Mouse (Mus musculus): ENCODE measurements at regions not wholly inside any gene's neighbourhood (a gene's known extent, or its start where the extent isn't known, plus 50 kb on each side); places are given as distances from the start of the nearest gene placed in this dataset.

DNA sequence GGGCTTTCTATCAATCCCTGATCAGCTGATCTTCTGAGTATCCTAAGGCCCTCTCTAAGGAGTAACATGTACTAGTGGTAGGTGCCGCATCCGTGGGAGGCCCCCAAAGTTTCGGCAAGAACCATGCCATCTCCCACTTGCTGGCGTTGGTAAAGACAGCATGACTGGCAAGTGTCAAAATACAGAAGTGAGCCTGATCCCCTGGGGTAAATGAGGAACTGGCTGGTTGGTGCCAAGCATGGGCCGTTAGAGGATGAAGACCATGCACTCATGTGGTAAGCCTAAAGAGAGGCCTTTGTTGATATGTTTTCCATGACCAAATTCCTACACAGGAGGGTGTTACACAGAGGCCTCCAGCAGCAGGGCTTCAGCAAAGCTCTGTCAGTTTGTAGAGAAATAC is 161.9 kb upstream of the Irf2bp2 start:
- Histone ChIP-seq H3K9ac (no peak overlapping the region), H3K4me3 (no peak overlapping the region), H3K4me1 (peaks cover 19% of the 10 kb centered on the region), H3K27ac (no peak overlapping the region), H3K4me2 (no peak overlapping the region), H3K27me3 (no peaks in the 10 kb centered on the region), H3K9me3 (replicated peaks) (no peaks in the 10 kb centered on the region), H3K36me3 (ENCODE audit: poor library complexity, severe bottlenecking) (no peaks in the 10 kb centered on the region)
- 88% methylated on average over 5 of the region's 5 CpGs for WGBS
- no peak for ATAC-seq

DNA sequence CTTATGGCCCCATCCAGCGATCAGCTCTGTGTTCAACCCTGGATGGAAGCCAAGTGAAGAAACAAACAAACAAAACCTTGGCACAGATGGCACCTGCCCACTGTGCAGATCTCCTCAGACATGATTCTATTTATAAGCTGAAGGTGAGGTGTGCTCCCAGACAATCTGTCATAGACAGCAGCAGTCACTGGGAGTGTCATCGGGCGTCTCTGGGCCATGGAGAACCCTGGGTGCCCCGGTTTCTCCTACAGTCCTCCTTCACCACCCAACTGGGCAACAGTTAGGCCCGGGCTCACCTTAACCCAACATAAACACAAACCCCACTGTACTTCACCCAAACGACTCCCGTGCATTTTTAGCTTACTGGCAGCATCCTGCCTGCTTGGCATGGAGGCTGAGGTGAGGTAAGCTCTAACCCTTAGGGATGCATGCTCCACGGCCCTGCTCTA is 160.6 kb upstream of the Irf2bp2 start:
- H3K4me2 ChIP-seq, result no peak overlapping the region
- H3K4me3 ChIP-seq, result no peak overlapping the region
- no peak overlapping the region for H3K9ac ChIP-seq
- H3K27ac ChIP-seq, result 0 out of 2 replicates have a peak overlapping the region, but pooled peaks have one; percentile 59
- H3K36me3 ChIP-seq (ENCODE audit: poor library complexity, severe bottlenecking), result no peaks in the 10 kb centered on the region
- H3K27me3 ChIP-seq, result no peaks in the 10 kb centered on the region
- WGBS, result 85% methylated on average over 8 of the region's 8 CpGs
- ATAC-seq, result no peak
- no peaks in the 10 kb centered on the region for H3K9me3 ChIP-seq (replicated peaks)
- peaks cover 19% of the 10 kb centered on the region for H3K4me1 ChIP-seq

DNA sequence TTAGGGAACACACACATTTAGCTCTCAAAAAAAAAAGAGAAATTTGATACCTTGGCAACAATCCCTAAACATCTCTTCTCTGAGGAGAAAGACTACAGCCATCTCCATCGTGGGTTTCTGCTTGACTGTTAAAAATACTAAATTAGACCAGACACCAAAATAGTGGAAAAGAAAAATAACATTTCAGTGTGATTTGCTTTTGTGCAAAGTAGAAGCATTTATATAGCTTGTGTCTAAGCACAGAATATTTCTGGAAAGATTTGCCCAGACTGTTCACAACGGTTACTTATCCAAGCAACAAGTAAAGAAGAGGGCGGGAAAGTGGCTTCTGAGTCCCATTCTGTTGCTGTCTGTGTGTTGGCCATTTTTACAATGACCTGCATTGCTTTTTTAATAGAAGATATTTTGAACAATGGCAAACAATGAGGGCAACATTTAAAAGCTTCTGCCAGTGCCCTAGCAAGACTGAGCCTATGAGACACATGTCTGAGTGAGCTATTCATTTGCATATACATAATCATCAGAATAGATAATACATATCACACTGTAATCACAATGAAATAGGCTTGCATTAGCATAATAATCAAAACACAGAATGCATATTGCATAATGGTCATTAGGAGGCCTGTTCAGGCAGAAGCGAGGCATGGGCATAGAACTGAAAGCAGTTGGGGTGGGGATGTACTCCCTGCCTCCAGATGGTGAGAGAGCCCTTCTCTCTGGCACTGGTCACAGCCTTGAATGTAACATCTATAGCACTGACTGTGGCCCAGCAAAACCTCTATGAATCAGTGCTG is 159.5 kb upstream of the Irf2bp2 start:
- H3K27ac ChIP-seq, result peak overlapping the region; percentile 59
- no peak overlapping the region for H3K9ac ChIP-seq
- no peak overlapping the region for H3K4me3 ChIP-seq
- H3K27me3 ChIP-seq, result no peaks in the 10 kb centered on the region
- no peak overlapping the region for H3K4me2 ChIP-seq
- 52% methylated on average over 4 of the region's 4 CpGs for whole genome bisulfite sequencing
- H3K4me1 ChIP-seq, result peaks cover 19% of the 10 kb centered on the region
- H3K9me3 ChIP-seq (replicated peaks), result no peaks in the 10 kb centered on the region
- H3K36me3 ChIP-seq (ENCODE audit: poor library complexity, severe bottlenecking), result no peaks in the 10 kb centered on the region
- ATAC-seq, result peak; percentile 90

DNA sequence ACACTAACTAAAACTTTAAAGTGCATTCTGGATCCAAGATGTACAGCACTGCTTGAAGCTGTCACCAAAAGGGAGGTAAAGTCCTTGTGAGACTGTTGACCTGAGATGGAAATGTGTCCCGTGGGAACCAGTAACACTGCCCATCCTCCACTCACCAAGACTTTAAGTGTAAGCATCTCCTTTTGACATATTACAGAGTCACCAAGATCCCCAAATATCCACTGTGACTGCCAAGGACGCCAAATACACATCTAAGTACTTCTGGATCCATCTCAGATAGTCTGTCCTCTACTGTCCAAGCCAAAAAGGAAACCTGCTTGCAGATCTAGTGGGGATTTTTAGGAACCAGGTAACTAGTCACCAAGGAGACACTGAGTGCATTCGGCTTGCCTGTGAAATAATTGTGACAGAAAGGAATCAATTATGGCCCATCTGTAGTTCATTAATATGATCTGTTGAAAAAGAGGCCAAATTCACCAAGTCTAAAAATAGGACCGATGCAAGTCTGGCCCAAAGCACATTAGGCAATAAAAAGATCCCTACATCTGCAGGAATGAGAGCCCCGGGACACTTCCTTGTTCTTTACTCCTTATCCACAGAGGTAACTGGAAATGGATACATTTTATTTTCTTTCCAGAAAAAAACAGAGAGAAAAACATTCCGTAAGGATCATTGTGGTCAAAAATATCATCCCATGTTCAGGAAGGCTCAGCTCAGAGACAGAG is 157.8 kb upstream of the Irf2bp2 start:
- H3K4me2 ChIP-seq, result no peak overlapping the region
- no peak overlapping the region for H3K9ac ChIP-seq
- H3K27ac ChIP-seq, result no peak overlapping the region; the same call in 1 of the 2 replicates
- WGBS, result 82% methylated on average over 6 of the region's 6 CpGs
- H3K36me3 ChIP-seq (ENCODE audit: poor library complexity, severe bottlenecking), result no peaks in the 10 kb centered on the region
- no peaks in the 10 kb centered on the region for H3K9me3 ChIP-seq (replicated peaks)
- ATAC-seq, result no peak
- peaks cover 19% of the 10 kb centered on the region for H3K4me1 ChIP-seq
- no peaks in the 10 kb centered on the region for H3K27me3 ChIP-seq
- no peak overlapping the region for H3K4me3 ChIP-seq

DNA sequence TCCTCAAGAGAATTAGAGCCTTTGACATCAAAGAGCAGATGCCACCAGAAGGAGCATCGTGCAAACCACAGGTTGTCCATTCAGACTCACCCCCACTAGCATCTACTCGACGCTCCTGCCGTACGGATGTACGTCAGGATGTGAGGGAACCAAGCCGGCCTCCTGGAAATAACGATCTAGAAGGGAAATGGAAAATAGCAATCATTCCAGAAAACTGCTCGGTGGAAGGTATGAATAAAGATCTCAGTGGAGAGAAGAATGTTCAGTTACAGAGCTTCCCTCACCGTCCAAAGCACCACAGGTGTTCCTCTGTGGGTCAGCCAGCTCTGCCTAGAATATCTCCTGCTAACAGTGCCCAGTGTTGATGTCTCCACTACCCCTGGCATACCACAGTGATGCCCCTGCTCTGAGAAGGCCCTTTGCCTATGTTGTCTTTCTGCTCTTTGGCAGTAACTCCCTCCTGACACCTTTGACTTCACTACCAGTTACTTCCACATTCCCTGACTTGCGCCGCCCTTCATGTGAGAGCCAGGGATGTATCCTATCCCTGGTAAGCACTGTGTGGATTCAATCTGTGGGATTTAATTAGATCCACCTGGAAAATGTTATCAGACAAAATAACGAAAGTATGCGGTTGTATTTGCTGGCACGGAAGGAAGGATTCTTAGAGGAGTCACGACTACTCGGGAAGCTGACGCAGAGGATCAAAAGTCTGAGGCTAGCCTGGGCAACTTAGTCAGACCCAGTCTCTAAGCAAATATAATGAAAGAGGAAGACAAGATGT is 152.4 kb upstream of the Irf2bp2 start:
- Histone ChIP-seq H3K27ac (no peak overlapping the region), H3K9me3 (replicated peaks) (no peaks in the 10 kb centered on the region), H3K4me3 (no peak overlapping the region), H3K4me1 (no peaks in the 10 kb centered on the region), H3K27me3 (no peaks in the 10 kb centered on the region), H3K36me3 (ENCODE audit: poor library complexity, severe bottlenecking) (no peaks in the 10 kb centered on the region), H3K9ac (no peak overlapping the region), H3K4me2 (no peak overlapping the region)
- ATAC-seq, result no peak
- WGBS, result 80% methylated on average over 18 of the region's 18 CpGs

DNA sequence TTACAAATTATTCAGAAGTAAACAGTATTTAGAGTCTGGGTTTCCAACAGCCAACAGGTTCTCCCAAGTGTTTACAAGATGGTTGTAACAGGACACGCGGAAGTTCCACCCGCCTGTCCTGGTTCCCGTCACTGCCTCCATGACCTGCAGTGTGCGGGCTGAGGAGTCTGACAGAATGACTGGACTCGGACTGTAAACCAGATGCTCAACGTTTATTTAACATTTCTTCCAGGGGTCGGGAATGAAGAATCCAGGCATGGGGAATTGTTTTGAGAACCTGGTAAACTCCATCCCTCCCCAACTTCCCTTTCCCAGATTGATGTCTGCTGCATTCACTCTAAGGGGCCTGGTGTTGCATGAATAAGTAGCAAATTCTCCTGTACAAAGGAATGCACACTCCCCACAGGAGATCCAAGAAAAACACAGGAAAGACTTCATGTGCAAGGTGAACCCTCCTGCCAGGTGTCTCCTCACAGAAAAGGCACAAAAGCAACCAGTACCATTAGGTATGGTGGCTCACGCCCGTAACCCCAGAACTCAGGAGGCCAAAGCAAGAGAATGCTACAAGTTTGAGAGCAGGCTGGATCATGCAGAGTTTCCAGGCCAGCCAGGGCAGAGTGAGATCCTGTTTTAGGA is 151.1 kb upstream of the Irf2bp2 start:
- no peaks in the 10 kb centered on the region for H3K4me1 ChIP-seq
- no peak overlapping the region for H3K27ac ChIP-seq
- no peak overlapping the region for H3K4me2 ChIP-seq
- H3K36me3 ChIP-seq (ENCODE audit: poor library complexity, severe bottlenecking), result no peaks in the 10 kb centered on the region
- H3K4me3 ChIP-seq, result no peak overlapping the region
- no peaks in the 10 kb centered on the region for H3K27me3 ChIP-seq
- 84% methylated on average over 10 of the region's 10 CpGs for WGBS
- H3K9ac ChIP-seq, result no peak overlapping the region
- ATAC-seq, result no peak
- no peaks in the 10 kb centered on the region for H3K9me3 ChIP-seq (replicated peaks)

DNA sequence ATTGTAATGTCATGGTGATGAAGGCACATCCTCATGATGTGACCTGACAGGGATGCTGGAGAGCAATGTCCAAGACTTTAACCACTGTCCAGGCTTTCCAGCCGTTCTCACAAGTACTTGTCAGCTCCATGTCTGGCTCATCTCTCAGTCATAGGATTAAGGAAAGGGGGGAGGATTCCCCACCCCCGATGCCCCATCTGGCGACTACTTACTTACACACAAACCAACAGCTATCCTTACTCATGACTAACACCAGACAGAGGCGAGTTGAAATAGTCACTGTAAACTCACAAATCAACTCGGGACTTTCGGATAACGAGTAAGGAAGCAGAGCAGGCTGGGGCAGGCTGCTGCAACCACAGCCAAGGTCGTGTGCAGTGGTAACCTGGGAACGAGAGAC is 149.5 kb upstream of the Irf2bp2 start:
- ATAC-seq, result no peak
- H3K4me2 ChIP-seq, result no peak overlapping the region
- H3K9ac ChIP-seq, result no peak overlapping the region
- H3K27ac ChIP-seq, result no peak overlapping the region
- H3K36me3 ChIP-seq (ENCODE audit: poor library complexity, severe bottlenecking), result no peaks in the 10 kb centered on the region
- WGBS, result 84% methylated on average over 9 of the region's 9 CpGs
- H3K27me3 ChIP-seq, result no peaks in the 10 kb centered on the region
- H3K9me3 ChIP-seq (replicated peaks), result no peaks in the 10 kb centered on the region
- H3K4me1 ChIP-seq, result no peaks in the 10 kb centered on the region
- no peak overlapping the region for H3K4me3 ChIP-seq

DNA sequence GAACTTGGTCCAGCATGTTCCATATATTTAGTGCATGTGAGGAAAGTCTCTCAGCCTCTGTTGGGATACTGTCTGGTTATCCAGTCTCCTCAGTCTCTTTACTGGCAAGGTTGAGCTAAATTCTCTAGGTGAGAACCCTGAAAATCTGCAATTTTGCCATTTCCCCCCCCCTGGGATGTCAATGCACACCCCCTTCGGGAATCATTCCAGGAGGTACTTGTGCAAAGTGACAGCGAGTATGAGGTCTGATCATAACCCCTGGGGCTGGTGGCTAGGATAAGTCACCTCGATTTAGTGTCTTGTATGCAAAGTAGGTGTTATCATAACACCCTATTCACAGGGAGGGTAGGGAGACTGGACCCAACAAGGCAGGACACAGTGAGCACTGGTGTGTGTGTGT is 148.3 kb upstream of the Irf2bp2 start:
- Histone ChIP-seq H3K27ac (no peak overlapping the region), H3K36me3 (ENCODE audit: poor library complexity, severe bottlenecking) (no peaks in the 10 kb centered on the region), H3K27me3 (no peaks in the 10 kb centered on the region), H3K4me1 (peaks cover under 1% of the 10 kb centered on the region; the same call in 1 of the 2 replicates), H3K4me2 (no peak overlapping the region), H3K4me3 (no peak overlapping the region), H3K9me3 (replicated peaks) (no peaks in the 10 kb centered on the region), H3K9ac (no peak overlapping the region)
- WGBS, result 90% methylated on average over 3 of the region's 3 CpGs
- no peak for ATAC-seq

DNA sequence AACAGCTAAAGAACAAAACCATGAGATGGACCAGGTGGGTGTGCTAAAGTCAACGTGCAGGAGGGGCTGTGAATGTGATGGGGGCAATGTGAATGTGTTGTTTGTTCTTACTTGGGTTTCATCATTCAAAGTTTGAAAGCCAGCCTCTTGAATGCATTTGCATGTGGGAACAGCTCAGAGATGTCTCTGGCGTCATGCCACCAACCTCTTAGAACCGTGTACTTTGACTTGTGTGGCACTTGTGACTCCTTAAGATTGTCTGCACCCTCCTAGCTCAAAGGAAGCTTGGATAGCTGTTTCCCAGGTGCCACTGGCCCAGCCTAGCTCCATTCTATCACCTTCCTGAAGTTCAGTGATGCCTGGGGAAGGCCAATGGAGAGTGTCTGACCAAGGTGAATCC is 147.2 kb upstream of the Irf2bp2 start:
- no peak for ATAC-seq
- Histone ChIP-seq H3K27me3 (no peaks in the 10 kb centered on the region), H3K4me3 (no peak overlapping the region), H3K4me1 (peaks cover 11% of the 10 kb centered on the region), H3K27ac (no peak overlapping the region), H3K9ac (no peak overlapping the region), H3K36me3 (ENCODE audit: poor library complexity, severe bottlenecking) (no peaks in the 10 kb centered on the region), H3K9me3 (replicated peaks) (no peaks in the 10 kb centered on the region), H3K4me2 (no peak overlapping the region)
- WGBS, result 77% methylated on average over 3 of the region's 3 CpGs

DNA sequence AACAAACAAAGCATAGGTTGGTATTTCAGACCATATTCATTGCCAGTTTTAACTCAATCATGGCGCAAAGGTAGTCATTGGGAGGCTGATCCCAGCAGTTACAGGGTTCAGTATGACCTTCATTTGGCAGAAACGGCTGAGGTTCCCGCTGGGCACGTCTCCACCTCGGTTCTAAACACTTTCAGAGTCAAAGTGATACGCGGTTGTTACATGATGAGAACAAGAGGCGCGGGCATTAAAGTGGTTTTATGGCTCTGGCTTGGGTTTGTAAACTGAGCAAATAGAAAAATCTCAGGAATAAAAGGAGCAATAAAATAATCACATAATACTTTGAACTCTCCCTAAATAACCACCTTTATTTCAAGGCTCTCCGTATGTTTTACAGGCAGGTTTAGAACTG is 146.0 kb upstream of the Irf2bp2 start:
- 93% methylated on average over 10 of the region's 10 CpGs for WGBS
- ATAC-seq, result no peak
- peaks cover 22% of the 10 kb centered on the region for H3K4me1 ChIP-seq
- no peaks in the 10 kb centered on the region for H3K9me3 ChIP-seq (replicated peaks)
- H3K27ac ChIP-seq, result no peak overlapping the region
- no peaks in the 10 kb centered on the region for H3K27me3 ChIP-seq
- H3K36me3 ChIP-seq (ENCODE audit: poor library complexity, severe bottlenecking), result no peaks in the 10 kb centered on the region
- no peak overlapping the region for H3K4me3 ChIP-seq
- H3K9ac ChIP-seq, result no peak overlapping the region
- H3K4me2 ChIP-seq, result no peak overlapping the region

DNA sequence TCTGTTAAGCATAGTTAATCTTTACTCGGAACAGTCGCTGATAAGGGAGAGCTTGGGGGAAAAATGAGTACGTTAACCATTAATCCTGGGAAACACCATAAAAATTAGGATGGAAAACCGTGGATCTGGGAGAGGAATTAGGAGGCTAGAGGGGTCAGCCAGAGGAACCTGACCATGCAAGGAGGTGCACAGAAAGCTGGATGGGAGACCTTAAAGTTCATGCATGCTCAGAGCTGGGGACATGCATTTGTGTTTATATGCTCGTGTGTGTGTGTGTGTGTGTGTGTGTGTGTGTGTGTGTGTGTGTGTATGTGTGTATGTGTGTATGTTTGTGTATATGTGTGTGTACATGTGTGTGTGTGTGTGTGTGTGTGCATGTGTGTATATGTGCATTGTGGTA is 143.2 kb upstream of the Irf2bp2 start:
- H3K27ac ChIP-seq, result no peak overlapping the region
- no peaks in the 10 kb centered on the region for H3K27me3 ChIP-seq
- no peaks in the 10 kb centered on the region for H3K36me3 ChIP-seq (ENCODE audit: poor library complexity, severe bottlenecking)
- WGBS, result 65% methylated on average over 5 of the region's 5 CpGs
- no peaks in the 10 kb centered on the region for H3K9me3 ChIP-seq (replicated peaks)
- H3K4me1 ChIP-seq, result peaks cover 40% of the 10 kb centered on the region
- ATAC-seq, result no peak
- H3K4me2 ChIP-seq, result no peak overlapping the region
- no peak overlapping the region for H3K9ac ChIP-seq
- no peak overlapping the region for H3K4me3 ChIP-seq
